Mouse (Mus musculus): ENCODE measurements at regions not wholly inside any gene's neighbourhood (a gene's known extent, or its start where the extent isn't known, plus 50 kb on each side); places are given as distances from the start of the nearest gene placed in this dataset.

DNA sequence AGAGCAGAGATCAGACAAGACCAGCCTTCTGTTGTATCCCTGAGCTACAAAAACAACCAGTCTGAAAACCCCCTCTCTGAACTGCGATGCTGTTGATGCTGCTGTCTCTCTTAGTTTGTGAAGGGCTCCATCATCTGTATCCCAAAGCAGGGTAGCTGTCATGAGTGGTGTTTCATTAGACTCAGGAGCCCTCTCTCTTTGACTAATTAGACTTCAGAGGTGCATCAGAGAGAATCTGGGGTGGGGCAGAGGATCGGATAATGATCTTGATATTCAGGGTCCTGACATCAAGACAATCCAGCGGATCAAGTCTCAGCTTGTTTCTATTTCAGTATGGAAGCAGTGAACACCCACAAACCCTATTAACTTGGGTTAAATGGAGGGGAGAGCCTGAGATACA lies 70.6 kb upstream of the Slc24a4 start:
- DNase-seq (ENCODE audit: low spot score), result no peak

DNA sequence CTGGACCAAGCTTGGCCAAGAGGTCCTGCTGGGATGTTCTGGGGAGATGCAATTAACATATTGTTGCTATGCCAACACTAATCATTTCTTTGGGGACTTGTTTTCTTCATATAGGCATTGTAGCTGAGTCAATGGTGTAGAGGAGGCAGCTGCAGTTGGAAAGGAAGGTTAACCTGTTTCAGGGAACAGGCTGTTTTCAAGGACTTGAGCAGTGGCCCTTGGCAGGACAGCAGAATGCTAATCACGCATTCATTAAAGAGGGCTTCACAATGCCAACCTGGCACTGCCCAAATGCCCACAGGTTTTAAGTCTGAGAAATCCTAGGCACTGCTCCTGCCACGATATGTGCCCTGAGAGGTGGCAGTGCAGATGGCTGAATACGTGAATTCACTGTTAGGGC lies 70.1 kb upstream of the Slc24a4 start:
- DNase-seq (ENCODE audit: low spot score), result no peak

DNA sequence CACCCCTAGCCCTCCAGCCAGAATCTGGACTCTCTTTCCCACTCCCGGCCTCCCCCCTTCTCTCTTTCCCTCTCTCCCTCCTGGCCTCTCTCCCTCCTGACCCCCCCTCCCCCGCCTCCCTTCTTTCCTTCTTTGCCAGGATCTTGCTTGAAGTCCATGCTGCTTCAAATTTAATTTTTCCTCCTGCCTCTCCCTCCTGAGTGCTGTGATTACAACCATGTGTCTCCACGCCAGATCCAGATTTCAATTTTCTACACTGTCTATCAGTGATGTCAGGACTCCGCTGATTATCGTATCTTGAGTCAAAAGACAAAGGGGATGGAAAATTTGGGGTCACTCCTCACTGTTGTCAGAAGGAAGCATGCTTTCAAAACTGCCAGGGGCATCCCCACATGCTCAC lies 67.4 kb upstream of the Slc24a4 start:
- DNase-seq (ENCODE audit: low spot score), result no peak

DNA sequence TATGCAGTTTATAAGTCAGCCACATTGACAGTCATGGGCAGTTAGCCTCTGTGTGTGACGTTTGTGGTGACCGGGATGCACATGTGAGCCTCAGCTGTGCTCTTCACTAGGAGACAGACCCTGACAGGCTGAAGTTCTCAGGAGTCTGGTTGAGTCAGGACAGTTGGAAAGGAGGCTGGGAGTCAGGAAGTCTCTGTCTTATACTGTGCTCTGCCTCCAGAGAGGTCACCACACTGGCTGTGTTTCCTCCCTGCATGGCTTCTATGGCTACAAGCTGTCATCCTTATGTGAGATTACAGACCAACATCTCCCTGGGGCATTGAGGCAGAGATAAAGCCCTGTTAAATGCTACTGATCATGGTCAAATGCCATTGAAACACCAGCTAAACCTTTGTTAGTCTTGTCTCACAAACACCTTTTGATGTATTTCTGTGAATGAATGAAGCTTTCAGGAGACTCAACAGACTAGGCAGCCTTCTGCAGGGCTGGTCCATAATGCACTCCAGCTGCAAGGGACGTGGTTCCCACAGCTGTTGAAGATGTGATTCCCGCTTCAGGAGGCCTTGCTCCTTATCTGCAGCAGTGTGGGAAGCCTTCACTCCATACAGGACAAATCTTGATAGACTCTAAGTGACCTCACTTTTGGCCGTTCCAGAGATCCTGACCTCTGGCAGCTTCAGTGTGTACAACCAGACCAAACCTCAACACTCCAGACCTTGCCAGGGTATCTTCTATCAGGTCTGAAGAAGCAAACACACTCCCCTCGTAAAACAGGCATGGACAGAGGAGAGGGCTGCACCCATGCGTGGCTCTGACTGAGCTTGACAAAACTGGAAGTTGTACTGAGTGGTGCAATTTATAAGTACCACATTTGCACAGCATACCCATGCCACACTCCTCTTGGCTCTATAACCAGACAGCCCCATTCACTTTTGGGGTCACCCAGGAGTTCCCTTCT lies 66.6 kb upstream of the Slc24a4 start:
- peak; percentile 22 for DNase-seq (ENCODE audit: low spot score)

DNA sequence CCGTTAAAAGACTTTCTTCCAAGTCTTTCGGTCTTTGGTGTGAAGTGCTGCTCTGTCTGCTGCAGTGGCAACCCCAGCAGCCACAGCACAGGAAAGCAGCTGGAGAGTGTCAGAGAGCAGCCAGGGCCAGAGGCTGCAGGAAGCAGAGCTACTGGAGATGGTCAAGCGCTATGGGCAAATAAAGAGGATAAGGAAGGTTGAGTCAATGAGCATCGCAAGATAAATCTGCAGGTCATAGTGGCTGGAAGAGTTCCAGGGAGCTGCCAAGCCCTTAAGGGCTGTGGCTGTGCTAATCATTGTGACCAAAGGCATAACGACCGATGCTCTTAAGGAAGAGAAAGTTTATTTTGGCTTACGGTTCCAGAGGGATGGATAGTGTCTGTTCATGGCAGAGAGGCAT lies 65.9 kb upstream of the Slc24a4 start:
- DNase-seq (ENCODE audit: low spot score), result no peak

DNA sequence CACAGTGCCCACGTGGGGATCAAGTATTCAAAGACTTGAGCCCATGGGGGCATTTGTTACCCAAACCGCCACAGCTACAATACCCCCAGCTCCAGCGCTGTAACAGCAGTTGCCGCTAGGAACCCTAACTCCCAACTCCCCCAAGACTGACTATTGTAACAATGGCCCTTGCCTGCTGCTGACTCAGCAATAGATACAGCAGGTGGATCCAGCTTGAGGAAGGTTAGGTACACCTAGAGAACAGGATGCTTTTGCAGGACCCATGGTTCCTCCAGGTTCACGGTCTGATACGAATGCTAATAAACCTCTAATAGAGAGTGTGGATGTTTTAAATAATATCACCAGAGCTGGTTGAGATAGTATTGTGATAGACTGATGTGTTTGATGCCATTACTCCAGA lies 65.3 kb upstream of the Slc24a4 start:
- no peak for DNase-seq (ENCODE audit: low spot score)

DNA sequence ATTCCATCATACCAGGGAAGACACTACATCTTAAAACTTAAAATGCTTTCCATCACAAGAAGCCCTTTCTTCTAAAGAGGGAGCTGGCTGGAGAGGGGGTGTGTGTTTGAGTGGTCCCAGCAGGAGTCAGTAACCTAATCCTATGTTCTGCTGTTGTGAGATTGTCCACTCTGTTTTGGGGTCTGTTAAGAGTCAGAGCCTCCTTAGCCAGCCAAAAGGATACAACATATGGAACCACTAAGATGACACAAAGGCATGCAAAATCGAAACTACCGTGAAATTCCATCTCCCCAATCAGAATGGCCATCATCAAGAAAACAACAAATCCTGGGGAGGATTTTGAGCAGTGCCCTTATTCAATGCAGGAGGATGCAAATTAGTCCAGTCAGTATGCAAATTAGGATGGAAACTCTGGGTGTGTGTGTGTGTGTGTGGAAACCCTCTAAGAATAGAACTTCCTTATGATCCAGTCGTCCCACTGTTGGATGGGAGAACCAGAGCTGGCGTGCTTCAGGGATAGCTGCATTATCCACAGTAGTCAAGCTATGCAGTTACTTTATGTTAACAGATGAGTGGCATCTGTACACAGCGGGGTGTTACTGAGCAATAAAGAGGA lies 63.7 kb upstream of the Slc24a4 start:
- DNase-seq (ENCODE audit: low spot score), result no peak

DNA sequence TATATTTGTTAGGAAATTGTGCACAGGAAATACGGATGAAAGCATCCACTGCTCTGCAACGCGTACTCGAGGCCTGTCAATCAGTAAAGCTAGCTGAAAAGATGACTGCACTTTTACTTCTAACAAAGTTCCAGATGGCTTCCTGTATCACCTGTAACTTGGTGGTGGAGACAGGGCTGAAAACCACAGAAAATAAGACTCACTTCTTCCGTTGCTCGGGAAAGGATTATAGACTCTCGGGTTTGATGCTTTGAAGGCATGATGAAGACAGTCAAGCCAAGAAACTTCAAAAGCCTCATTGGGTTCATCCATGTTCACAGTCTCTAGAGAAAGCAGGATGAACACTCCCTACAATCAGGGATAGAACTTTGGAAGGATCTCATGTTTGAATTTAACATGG lies 60.8 kb upstream of the Slc24a4 start:
- DNase-seq (ENCODE audit: low spot score), result no peak

DNA sequence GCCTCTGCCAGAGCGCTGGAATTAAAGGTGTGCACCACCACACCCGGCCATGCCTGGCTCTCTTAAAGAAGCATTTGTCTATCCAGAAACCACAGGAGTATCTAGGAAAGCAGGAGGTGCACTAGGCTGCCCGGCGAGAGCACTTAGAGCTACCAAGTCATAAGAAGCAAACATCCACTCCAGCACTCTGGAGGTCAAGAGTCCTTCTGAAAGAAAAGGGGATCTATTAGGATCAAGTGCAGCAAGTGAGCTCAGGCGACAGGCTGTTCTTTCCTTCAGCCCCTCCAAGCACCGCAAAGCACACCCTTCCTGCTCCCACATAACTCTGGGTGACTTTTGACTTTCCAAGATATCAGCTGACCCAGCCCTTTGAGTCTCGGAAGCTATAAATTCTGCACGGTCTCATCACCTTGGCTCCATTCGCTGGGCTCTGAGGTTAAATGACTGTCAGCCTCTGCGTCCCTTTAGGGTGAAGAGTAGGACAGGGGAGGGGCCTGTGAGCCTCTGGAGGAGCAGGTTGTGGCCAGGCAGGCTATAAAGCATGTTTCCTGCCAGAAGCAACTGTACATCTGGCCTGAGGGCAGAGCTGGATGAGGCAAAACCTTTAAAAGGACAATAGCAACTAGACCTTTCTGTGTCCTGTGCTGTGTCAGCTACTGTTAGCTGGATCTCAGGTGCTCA lies 58.9 kb upstream of the Slc24a4 start:
- DNase-seq (ENCODE audit: low spot score), result no peak

DNA sequence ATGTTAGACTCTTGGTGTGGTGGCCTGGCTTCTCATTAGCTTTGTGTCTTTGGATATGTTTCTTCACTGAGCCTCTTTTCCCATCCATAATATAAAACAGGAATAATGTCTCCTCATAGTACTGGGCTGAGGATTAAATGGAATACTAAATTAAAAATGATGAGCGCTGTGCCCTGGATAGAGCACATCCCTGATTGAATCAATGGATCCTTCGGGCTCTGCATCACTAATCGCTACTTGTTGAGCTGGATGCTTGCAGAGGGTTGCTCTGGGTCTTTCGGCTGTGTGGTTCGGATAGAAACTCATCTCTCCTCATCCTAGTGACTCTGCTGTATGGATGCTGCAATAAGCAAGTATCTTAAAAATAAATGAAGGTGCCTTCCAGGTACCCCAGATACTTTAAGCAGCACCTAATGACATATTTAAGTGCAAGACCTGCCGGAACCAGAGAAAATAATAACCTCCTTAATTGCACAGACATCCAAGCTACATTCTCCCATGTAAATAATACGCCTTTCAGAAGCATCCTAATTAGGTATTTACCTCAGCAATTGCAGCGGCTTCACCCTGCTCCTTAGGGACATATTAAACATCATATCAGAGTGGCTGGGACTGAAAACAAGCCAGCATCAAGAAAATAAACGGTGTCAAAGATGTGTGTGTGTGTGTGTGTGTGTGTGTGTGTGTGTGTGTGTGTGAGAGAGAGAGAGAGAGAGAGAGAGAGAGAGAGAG lies 56.5 kb upstream of the Slc24a4 start:
- no peak for DNase-seq (ENCODE audit: low spot score)

DNA sequence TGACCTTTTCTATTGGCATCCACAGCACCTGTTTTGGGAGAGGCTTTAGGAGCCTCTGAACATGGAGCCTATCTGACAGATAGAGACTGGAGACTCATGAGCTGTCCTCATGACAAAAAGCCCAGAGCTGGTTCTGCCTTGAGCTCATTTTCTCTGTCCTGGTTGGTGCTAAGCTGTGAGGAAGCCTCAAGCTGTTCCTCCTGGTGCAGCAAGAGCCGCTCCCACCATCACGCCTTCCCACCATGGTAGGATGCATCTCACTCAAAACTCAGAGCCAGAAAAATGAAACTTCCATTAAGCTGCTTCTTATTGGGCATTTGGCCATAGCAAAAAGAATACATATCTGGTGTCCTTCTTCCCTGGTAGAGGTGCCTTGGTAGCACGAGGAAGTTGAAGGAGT lies 55.0 kb upstream of the Slc24a4 start:
- DNase-seq (ENCODE audit: low spot score), result no peak

DNA sequence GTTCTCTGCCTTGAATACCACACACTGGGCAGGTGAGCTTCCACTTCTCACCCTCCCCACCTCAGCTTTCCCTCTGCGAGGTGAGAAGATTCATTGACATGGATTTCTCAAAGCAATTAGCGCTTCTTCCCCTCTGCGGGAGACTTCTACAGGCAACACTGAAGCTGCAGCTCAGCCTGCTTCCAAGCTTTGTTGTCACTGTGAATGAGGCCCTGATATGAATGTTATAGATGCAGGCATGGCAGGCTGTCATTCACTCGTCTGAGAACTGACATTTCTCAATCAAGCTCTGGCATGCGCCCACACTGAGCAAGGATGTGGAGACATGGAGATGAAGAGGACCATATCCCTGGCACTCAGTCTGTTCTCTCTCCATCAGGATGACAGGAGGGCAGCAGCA lies 52.2 kb upstream of the Slc24a4 start:
- no peak for DNase-seq (ENCODE audit: low spot score)

All from gastrocnemius, adult 18-20 months (tissue).